Mouse (Mus musculus): ENCODE results near the gene Desi1.
"Not testable (repeated sequence)": the region's sequence is repeated elsewhere in the genome, so short reads cannot be mapped to it uniquely, and the experiment has no call there.

Desi1 gene

DNA sequence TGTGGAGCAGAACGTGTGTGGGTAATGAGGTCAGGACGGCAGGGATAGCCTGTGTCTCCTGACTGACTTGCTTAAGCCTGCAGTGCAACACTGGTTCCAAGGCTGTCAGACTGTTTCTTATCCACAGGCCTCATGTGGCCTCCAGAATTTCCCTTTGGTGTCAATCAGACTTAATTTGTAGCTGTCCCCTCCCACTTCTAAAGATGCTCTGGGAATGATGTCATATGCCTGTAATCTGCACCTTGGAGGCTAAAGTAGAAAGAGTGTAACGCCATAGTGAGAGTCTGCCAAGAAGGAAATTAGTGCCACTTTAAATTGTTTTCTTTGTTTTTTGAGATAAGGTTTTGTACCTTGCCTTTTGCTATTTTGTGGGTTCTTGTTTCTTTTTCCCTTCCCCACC is 14.4 kb downstream of the Desi1 start:
- DNase-seq (ENCODE audit: low spot score in 2 of 2) = no peak

DNA sequence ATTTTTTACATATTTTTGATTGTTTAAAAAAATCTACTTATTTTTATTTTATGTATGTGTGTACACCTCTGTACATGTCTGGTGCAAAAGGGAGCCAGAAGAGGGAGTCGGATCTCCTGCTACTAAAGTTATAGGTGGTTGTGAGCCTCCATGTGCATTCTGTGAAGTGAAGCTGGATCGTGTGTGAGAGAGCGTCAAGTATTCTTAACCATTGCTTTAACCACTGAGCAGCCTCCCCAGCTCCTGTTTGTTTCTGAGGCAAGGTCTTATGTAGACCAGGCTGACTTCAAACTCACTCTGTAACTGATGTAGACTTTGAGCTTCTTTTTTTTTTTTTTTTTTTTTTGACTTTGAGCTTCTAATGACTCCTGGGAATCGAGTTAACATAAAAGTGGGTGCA is 16.2 kb downstream of the Desi1 start:
- no peak for DNase-seq (ENCODE audit: low spot score in 2 of 2)

DNA sequence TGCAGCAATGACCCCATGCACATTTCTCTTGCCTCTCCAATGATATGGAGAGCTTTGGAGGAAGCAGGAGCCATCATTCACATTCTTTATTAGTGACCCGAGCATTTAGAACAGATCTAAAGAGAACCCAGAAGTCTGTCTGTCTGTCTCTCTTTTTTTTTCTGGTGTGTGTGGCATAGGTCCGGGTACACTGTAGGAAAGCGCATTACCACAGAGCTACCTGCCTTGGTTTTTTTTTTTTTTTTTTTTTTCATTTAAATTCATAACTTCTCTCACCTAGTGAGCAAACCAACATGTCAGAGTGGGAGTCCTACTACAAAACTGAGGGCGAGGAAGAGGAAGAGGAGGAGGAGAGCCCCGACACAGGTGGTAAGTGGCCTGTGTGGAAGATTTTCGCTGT is 16.8 kb downstream of the Desi1 start:
- DNase-seq (ENCODE audit: low spot score in 2 of 2) = no peak

DNA sequence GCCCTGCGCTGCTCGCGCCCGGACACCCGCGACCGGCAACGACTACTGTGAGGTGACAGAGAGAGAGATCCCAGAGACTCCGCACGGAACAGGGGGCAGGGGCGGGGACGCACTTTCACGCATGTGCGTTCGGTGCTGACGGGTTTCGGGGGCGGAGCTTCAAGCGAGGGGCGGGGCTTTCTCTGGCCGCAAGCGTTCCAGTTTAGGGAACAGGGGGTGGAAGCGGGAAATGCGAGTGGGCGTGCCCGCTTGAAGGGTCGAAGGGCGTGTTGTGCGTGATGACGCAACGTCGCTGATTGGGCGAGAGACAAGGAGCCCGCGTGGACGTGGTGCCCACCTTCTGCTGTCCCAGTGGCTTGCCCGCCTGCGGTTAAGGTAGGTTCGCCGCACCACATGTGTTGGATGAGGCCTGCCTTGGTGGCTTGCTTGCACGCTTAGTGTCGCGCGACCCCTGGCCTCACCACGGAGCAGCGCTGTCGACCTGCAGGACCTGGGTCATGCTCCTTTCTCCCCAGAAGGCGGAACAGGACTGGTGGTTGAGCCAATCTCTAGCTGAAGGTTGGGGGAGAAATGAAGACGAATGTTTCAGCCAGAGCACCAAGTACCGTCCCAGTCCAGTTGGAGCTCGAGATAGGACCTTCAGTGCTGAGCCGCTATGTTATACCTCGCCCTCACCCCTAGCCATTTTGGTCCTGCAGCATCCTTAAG is 17.4 kb downstream of the Desi1 start:
- DNase-seq (ENCODE audit: low spot score in 2 of 2) = peak; percentile 99

DNA sequence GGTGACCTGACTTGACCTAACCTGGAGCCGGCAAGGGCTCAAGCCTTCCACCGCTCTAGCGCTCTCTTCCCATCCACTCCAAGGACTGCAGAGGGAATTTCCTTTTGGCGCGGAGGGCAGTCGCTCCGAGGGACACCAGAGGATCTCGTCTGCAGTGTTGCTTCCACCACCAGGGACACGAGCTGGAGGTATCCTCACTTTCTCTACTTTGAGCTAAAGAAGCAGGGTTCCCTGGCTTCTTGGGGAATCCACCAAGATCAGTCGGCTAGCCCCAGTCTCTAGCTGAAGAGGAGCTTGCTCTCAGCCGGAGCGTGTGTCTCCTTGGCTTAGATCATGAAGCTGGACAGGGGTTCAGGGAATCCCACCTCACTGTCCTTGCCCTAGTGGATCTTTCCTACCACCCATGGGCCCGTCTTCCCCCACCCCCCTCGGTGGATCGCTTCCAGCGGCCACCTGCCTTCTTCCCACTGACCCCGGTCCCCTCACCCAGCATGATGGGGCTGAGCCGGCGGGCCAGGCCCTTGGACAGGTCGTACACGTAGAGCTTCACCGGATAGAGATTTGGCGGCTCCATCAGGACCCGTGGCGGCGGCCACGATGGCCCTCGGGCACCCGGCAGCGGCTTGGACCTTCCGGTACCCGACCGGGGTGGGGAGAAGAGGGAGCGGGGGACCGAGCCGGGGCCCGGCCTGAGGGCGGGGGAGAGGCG is 18.1 kb downstream of the Desi1 start:
- peak in 1 of 2 experiments; percentile 29 for DNase-seq (ENCODE audit: low spot score in 2 of 2)

DNA sequence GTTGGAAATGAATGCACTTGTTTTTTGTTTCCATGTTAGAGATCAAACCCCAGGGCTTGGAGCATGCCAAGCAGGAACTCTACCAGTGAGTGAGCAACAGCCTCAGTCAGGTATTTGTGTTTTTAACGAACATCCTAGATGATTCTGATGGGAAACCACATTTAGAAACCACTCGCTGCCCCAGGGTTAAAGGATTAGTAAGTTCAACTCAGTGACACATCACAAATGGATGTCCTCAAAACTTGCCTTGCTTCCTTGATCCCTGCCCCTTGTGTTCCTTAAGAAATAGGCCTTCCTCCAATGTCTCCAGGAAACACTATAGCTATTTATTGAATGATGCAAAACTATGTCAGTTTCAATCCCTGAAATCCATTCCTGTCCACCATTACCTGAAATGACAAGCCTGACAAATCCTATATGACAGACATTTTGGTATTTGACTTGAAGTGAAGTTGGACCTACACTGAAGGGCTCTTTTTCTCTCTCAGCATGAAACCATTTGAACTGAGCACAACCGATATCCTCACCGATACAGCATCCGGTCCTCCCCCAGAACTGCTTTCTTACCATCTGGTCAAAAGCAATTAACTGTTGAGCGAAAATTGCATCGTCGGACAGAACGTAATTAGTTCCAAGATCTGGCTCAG is 18.8 kb downstream of the Desi1 start:
- no peak for DNase-seq (ENCODE audit: low spot score in 2 of 2)

DNA sequence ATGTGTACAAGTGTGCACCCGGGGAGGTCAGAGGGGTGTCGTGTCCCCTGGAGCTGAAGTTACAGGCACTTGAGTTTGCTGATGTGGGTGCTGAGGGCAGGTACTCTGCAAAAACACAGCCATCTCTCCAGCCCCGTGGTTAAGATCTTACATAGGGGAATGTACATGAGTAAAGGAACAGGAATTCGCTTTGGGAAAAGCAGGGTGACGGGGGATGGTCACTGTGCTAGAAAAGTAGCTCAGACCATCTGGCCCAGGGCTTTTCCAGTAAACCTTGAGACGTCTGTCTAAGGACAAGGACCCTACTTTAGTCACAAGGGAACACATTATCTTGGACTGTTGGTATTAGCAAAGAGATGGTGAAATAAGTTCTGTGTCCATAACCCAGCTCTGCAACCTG is 21.7 kb downstream of the Desi1 start:
- no peak for DNase-seq (ENCODE audit: low spot score in 2 of 2)

DNA sequence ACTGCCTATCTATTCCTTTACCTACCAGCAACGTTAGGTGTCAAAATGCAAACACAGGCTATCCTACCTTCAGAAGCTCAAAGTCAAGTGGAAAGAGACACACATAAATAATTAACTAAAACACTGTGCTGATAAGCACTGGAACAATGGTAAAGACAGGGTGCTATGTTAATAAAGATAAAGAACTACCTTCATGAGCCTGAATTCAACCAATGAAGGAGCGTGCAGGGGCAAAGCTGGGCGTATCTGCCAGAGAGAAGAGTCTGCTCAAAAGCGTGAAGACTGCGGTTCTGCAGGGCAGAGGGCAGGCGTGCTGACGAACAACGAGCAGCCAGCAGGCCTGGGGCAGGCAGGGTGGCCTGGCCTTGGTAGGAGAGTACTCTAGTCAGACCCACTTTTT is 29.4 kb downstream of the Desi1 start:
- no peak for DNase-seq (ENCODE audit: low spot score in 2 of 2)

DNA sequence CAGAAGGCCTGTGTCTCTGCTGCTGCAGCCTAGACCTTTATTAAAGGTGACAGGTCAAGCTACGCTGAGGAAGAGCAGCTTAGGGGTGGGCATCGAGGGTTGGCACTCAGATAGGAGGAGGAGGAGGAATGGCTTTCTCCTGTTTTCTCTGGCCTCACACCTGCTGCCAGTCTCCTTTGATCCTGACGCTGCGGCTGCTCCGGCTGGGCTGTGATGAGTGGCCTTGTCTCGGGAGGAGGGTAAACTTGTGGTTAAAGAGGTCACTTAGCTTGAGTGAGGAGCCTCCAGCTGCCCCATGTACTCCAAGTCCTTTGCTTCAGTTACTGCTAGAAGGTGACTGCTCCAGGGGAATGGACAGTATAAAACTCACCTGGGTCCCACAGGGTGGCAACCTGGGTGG is 39.7 kb downstream of the Desi1 start:
- no peak for DNase-seq (ENCODE audit: low spot score in 2 of 2)

DNA sequence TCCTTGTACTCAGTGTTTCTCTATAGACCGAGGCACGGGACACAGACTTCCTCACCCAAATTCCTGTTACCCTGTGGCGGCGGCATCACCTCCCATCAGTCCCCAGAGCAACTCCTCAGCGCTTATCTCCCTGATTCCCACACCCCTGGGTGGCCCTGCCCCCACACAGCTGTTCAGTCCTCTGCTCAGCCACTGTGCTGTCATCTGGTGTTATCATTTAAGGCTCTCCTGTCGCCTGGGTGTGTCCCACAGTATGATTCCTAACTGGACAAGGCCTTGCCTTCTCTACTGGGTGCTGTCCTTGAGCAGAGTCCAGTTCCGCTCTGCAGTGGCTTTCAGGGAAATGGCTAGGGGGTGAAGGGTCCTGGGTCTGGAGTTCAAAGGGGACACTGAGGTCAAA is 43.1 kb downstream of the Desi1 start:
- DNase-seq (ENCODE audit: low spot score in 2 of 2) = no peak

DNA sequence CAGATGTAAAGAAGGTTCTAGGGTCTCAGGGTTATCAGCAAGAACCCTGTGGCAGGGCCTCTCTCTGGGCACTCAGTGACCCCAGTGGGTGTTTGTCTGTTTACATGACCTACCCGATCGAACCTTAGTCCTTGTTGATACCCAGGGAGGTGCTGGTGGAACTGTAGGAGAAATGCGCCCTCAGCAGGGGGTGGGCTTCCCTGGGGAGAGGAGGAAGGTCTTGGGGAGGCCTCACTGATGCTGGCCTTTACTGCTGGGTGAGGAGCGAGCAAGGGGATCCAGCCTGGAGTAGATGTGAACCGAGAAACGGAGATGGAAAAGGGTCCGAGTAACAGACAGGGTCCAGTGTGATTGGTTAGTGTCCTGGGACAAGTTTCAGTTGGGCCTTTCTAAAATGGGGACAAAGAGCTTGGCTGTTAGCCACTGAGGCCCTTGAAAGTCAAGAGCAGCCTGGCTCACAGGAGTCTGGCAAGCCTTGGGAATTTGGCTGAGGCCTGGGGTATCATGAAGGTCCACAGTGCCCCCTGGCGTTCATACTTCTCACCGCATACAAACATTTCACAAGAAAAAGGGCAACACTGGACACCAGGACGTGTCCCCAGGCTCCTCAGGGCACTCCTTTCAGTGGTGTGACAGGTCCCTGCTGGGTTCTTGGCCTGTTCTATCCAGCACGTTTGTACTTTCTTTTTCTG is 44.1 kb downstream of the Desi1 start:
- peak; percentile 73 to 90 for DNase-seq (ENCODE audit: low spot score in 2 of 2)

DNA sequence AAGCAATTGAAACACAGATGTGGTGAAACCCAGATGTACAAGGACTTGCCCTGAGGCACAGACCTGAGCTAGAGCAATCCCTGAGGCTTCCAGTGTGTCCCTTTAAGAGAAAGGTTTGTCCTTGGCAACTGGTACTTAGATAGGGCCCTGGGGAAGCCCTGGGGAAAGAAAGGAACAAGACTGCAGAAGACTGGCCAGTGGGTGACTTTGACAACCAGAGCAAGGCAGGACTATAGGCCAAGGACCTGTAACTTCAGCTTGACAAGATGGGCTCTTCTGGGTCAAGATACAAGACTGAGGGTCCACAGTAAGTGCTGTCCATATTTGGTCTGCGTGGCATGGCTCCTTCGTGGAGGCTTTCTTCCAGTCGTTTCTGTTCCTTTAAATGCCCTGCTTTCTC is 46.0 kb downstream of the Desi1 start, which contains the start of gene Xrcc6:
Gene Xrcc6, plus strand, starts transcription at position 190 of the 400 bp plus-strand sequence.
- no peak for DNase-seq (ENCODE audit: low spot score in 2 of 2)

DNA sequence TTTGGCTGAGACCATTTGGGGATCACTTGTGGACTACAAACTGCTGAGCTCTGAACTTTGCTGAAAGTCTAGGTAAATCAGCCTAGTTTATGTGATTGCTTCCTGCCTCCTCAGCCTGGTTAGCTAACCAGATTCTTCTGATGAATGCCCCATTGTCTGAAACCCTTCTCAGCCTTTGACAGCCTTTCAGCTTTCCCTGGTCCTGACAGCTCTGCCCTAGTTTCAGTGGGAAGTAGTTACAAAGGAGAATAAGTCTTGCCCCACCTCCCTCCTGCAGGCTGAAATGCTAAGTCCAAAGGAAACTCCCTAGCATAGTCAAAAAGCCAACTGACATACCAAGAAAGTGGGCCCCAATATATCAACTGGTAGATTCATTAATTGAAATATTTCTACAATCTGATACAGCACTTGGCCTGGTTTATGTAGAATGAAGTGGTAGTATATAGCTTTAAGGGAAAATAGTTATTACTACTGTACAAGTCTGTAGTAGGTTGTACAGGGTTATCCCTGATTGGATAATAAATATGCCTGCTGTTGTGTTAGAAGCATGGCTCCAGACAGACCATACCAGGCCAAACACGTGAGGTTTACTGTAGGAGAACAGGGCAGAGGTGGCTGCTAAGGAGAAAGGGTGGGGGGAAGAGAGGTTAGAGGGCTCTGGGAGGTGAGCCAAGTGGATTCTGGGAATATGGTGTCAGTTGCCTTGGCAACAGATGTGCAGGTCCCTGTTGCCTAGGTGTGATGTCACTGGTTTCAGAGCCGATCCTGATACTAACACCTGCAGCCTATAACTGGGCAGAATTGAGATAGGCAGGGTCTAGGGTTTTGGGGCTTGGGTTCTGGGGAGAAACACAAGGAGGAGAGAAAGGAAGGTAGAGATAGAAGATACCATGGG is 48.1 kb downstream of the Desi1 start:
- no peak for DNase-seq (ENCODE audit: low spot score in 2 of 2)

DNA sequence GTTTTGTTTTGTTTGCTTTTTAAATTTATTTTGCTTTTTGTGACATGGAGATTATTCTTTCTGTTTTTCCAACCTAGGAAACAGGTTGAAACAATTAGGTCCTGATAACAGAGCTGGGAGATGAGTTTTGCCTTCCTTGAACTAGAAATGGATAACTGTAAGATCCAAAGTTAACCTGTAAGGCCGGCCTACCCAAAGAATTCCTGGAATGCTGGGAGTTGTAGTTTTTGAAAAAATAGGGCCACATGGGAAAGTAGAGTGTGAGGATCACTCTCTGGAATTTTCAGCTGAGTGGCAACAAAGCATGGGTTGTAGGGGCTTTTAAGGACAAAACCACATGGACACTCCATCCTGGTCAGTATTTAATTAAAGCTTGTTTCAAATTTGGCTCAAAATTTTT is 51.5 kb downstream of the Desi1 start:
- no peak for DNase-seq (ENCODE audit: low spot score in 2 of 2)

DNA sequence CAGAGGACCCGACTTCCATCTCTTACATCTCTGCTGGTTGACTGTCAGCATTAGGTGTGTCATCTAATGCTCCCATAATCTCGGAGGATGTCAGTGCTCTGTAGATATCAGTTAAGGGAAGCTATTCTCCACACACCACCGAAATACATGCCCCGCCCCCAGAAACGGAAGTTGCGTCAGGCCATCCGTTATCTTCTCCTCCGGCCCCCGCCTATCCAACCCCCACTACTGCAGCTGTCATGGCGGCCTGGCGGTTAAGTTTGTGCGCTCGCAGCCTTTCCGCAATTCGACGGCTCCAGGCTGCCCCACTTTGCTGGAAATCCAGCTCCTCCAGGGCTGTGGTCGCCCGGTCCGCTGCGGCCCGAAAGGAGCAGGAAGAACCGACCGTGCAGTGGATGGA is 53.3 kb downstream of the Desi1 start, which contains the start of gene 1700029P11Rik:
Gene 1700029P11Rik, plus strand, starts transcription at position 220 of the 400 bp plus-strand sequence.
- no peak for DNase-seq (ENCODE audit: low spot score in 2 of 2)

DNA sequence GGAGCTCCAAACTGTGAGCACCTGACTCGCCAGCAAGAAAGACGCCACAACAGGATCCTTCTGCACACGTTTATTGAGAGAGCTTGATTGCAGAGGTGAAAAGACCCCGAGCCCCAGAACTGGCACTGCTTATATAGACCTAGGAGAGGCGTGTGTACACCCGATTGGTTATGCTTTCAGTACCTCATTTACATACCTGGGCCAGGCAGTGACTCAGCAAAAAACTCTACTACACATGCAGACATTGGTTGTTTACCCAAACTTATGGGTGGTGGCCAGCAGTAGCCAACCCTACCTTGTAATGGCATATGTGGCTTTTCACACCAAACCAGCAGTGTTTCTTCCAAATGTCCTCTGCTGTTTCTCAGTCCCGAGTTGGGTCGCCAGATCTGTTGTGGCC is 58.5 kb downstream of the Desi1 start:
- not testable (repeated sequence) for DNase-seq (ENCODE audit: low spot score in 2 of 2)

DNA sequence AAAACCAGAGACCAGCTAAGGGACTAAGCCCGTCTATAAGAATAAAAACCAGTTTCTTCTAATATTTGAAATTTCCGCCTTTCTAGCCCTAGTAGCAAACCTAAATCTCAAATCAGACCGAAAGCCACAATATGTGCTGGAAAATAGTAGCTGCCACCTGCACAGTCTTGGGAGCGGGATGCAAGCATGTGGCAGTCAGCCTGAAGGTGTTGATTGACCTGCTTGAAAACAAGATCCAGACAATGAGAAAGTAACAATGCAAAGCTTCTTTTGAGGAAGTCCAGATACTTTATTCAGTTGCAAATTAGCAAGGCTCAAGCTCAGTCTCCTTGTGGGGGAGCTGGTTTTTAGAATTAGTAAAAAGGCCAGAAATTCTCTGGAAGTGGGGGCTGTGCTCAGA is 63.2 kb downstream of the Desi1 start:
- DNase-seq (ENCODE audit: low spot score in 2 of 2) = not testable (repeated sequence)

DNA sequence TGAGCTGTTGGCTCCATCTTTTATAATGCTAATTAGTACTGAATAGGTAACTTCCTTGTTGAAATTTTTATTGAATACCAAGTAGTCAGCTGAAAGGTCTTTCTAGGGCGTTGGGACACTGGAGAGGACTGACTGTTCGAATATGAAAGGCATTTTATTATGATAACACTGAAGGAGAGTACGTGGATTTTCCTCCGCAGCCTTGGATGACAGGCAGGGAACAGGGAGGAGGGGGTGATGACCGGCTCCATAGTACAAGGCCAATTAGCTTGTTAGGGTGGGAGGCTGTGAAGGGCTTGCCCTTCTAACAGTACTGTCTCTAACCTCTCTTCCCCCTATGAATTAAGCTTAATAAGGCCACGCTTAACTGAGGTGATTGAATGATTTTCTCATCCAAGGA is 64.0 kb downstream of the Desi1 start:
- not testable (repeated sequence) for DNase-seq (ENCODE audit: low spot score in 2 of 2)

DNA sequence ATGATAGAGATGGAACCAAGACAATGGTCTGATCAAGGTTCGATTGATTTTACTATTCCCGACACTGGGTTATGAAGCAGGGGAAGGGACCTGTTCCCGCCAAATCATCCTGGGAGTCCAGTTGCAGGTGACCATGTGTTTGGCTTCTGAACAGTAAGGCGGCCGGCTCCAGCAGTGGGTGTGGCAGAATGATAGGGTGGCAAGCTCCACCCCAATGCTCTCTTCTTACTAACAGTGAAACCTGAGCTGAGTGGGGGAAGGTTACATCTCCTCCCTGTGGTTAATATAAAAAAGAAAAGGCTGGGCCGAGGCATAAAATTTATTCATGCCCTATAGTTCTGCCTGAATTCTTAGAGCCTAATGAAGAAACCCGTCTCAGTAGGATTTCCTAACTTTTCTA is 64.5 kb downstream of the Desi1 start:
- no peak for DNase-seq (ENCODE audit: low spot score in 2 of 2)

DNA sequence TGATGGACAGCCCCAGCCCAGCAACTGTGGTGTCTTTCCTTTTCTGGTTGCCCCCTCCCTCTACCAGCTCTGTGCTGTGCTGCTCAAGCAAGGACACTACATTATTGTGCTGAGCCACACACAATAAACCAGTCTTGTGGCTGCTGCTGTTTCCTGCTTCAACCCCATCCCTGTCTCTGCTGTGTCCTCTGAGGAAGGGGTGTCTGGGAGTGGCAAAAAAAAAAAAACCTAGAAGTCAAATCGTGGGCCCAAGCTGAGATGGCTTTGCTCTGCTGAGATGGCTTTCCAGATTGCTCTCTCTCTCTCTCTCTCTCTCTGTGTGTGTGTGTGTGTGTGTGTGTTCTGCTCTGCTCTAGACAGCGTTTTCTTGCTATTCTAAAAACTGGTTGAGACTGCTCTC is 65.2 kb downstream of the Desi1 start:
- no peak for DNase-seq (ENCODE audit: low spot score in 2 of 2)

DNA sequence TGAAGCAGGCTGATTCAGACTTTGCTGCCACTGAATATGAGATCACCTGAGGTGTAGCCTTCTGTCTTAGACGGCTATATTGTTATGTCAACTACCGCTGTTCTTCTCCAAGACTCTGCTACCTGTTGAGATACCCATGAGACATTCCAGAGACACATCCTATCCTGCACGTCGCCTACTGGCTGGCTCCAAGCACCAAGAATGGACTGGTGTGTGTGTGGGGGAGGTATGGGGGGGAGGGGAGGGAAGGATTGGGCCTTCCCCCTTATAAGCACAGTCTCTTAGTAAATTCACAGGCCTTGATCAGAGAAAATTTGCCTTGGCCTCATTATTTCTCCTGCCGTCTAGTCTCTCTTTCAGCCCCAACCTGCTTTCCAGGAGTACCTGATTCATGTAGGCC is 65.8 kb downstream of the Desi1 start:
- no peak for DNase-seq (ENCODE audit: low spot score in 2 of 2)
